Mouse (Mus musculus) activated CD4-positive, CD25-positive, alpha-beta regulatory T cell, adult 4 months (primary cell): ENCODE results near the gene Sry. TPM values are rescaled to one million over a fixed set of nuclear protein-coding genes. Genes with fewer than 3 reads are reported as not detected.

ENCODE experiments used
- ATAC-seq: one replicate; pipeline ENCODE4 v1.8.0; 2017
- polyA plus RNA-seq, 2 experiments: library from polyadenylated mRNA; unstranded; fragments of 100-300 nt; shearing (Covaris generic); gene quantifications; one replicate each; pipeline ENCODE4 v1.2.1; 2017

Sry gene
- polyA plus RNA-seq = not detected

- no peak for ATAC-seq
Measured at GRCm38 (mm10) chrY:2663558-2663957, at the start of gene Sry. Gene Sry (minus strand): TSS chrY:2663658.

Other genes starting within 250 kb of the Sry start
- gene H2al2c, start 64.6 kb downstream of the Sry start, polyA plus RNA-seq = not detected
- not detected for gene H2al2b, start 57.0 kb upstream of the Sry start, polyA plus RNA-seq
- not detected for gene Gm4064, start 132.5 kb upstream of the Sry start, polyA plus RNA-seq
- gene Rbmy, start 167.0 kb upstream of the Sry start, polyA plus RNA-seq = not detected
- gene Gm10256, start 167.0 kb upstream of the Sry start, polyA plus RNA-seq = not detected
- gene Gm10352, start 237.3 kb upstream of the Sry start, polyA plus RNA-seq = not detected